Mouse (Mus musculus): Measurements from ENCODE around the gene Trak1.

DNA sequence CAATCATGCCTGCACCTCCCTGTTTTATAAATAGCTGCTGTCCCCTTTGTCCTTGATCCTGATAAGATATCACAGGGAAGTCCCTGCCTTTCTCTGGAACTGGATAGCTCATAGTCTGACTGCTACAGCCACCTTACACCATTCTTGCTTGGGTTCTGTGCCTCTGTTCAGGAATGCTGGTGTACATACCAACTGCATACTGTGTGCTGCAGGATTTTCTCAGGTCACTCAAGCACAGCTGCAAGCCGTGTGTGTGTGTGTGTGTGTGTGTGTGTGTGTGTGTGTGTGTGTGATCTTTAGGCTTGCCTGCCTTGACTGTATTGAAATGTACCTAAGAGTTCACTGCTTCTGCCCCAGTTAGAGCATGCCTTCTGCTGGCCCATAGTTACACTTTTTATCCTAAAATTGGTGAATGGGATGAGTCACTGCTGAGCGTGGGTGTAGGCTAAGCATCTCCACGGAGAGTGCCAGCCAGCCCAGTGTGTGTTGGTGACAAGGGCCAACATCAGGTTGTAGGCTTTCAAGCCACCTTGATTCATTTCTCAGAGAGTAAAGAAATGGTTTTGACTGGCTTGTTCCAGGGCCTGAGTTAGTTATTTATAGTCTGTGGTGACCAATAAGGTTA, 138.1 kb downstream of the Trak1 start:
- TF ChIP-seq CTCF (IDR thresholded peaks at IDR 0.05; ENCODE audit: low read depth) (no peak), EP300 (IDR thresholded peaks at IDR 0.05; ENCODE audit: low read depth) (no peak)

Measured in liver, embryonic 14.5 days (tissue).